Mouse (Mus musculus): ENCODE measurements at regions not wholly inside any gene's neighbourhood (a gene's known extent, or its start where the extent isn't known, plus 50 kb on each side); places are given as distances from the start of the nearest gene placed in this dataset.

DNA sequence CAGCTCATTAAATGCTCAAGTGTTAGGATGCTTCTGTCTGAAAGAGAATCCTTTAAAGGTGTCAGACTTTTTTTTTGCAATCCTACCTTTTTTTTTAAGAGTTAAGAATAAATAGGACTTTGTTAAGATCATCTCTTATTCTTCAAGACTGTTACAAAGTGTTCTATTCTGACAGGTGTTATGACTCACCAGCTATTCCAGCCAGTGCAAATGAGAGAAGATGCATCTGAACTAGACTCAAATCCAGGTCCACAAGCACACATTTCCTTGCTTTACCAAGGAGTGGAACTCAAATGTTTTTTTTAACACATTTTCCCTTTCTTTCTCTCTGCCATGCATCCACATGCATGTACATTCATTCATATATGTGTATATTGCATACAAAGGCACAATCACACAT lies 98.4 kb upstream of the Atp10a start:
- no peak for DNase-seq (ENCODE audit: low spot score)

GRCm38 (mm10) chr7:58568807-58569206 lies 87.2 kb upstream of the Atp10a start:
- DNase-seq (ENCODE audit: low spot score): no peak

GRCm38 (mm10) chr7:58584241-58584820 lies 71.6 kb upstream of the Atp10a start:
- DNase-seq (ENCODE audit: low spot score): peak; percentile 67

DNA sequence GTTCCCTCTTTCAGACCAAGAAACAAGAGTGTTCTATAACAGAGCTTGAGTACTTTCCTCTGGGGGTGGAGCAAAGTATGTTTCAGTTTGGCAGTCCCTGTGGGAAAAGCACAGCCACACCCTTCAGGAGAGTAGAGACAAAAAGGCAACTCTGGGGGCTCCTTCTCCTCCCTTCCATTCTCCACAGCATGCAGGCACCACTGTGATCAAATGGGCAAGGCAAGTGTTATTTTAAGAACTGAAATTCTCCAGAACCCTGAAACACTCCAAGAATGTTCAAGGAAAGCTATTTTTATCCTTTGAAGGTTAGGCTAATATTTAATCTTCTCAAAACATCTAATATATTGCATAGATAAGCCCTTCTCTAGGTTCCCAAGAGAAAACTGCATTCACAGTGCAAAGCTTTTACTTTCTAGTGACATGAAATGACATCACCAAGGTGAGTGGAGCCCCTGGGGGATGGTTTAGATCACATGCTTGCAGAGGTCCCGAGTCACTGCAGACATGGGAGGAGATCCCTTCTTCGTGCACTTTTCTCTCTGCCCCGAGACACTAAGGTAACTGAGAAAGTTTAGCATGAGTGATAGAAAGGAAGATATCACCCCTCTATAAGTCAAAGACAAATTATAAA lies 70.2 kb upstream of the Atp10a start:
- no peak for DNase-seq (ENCODE audit: low spot score)

GRCm38 (mm10) chr7:58595951-58596350 lies 60.0 kb upstream of the Atp10a start:
- DNase-seq (ENCODE audit: low spot score): no peak
